Mouse (Mus musculus) small intestine, adult 2 months (tissue): ENCODE results near the gene Car4.

Source experiments
- CTCF ChIP-seq: fragments of 200-500 bp; IDR thresholded peaks from 2 replicates; pipeline ENCODE4 v1.5.1; 2012; ENCODE audit warnings: low read depth, mild to moderate bottlenecking, control low read depth, inconsistent platforms, low read length, moderate library complexity, mixed read lengths; ENCODE audit not compliant: insufficient replicate concordance, insufficient read length; ENCODE audit errors: extremely low read depth
- POLR2A ChIP-seq: fragments of 200-500 bp; IDR thresholded peaks from 2 replicates; pipeline ENCODE4 v1.6.1; 2012; ENCODE audit warnings: low read depth, mild to moderate bottlenecking, control low read depth, inconsistent platforms, low read length, moderate library complexity

GRCm38 (mm10) chr11:84976706-84977105, 19.1 kb downstream of the Car4 start:
- TF ChIP-seq CTCF (no peak), POLR2A (no peak)
